Mouse (Mus musculus): ENCODE data around the gene Alkbh6. TPM values are rescaled to one million over a fixed set of nuclear protein-coding genes. Genes with fewer than 3 reads are reported as not detected.

Alkbh6 gene
- total and polyA plus RNA-seq, 3 experiments = 16.2 to 24.6 TPM; not detected in 1

GRCm38 (mm10) chr7:30327140-30327539 is 18.6 kb downstream of the Alkbh6 start:
- H3K27ac ChIP-seq (ENCODE audit: control insufficient read depth, low read depth, low read length) = no peak overlapping the region
- no peak overlapping the region for H3K9ac ChIP-seq (ENCODE audit: control insufficient read depth, low read depth, low read length, poor library complexity, severe bottlenecking)
- no peaks in the 10 kb centered on the region for H3K9me3 ChIP-seq (replicated peaks; ENCODE audit: insufficient read depth, low read length)
- H3K4me1 ChIP-seq (ENCODE audit: control insufficient read depth in 1 of 2, insufficient read depth in 2 of 2, low read length in 2 of 2) = peaks cover 0 to under 1% of the 10 kb centered on the region in 2 experiments; a peak in 1 of 4 replicates
- TF ChIP-seq CTCF (IDR thresholded peaks at IDR 0.05 in 2 of 3, conservative IDR thresholded peaks at IDR 0.05 in 1 of 3; ENCODE audit: control insufficient read depth in 1 of 3, insufficient read depth in 1 of 3, low read depth in 2 of 3, low read length in 3 of 3, poor library complexity in 1 of 3, severe bottlenecking in 1 of 3) (no peak), GATA1 (IDR thresholded peaks at IDR 0.05; ENCODE audit: low read depth, low read length) (no peak), RCOR1 (IDR thresholded peaks at IDR 0.05; ENCODE audit: low read depth, low read length) (no peak), POLR2A (IDR thresholded peaks at IDR 0.05; ENCODE audit: control insufficient read depth in 1 of 2, insufficient read depth in 1 of 2, low read depth in 1 of 2, low read length in 2 of 2, poor library complexity in 1 of 2) (no peak), MEF2A (IDR thresholded peaks at IDR 0.05; ENCODE audit: extremely low read depth, insufficient replicate concordance, low read depth, low read length, poor library complexity, severe bottlenecking) (no peak), POLR2AphosphoS2 (IDR thresholded peaks at IDR 0.05; ENCODE audit: low read length) (no peak)
- peaks cover 0 to 2% of the 10 kb centered on the region in 2 experiments; a peak in 3 of 4 replicates for H3K27me3 ChIP-seq (ENCODE audit: control insufficient read depth in 1 of 2, insufficient read depth in 2 of 2, low read length in 2 of 2)
- no peak overlapping the region for H3K4me3 ChIP-seq (ENCODE audit: control insufficient read depth in 1 of 2, insufficient read depth in 1 of 2, low read depth in 2 of 2, low read length in 2 of 2)
- H3K36me3 ChIP-seq (ENCODE audit: control insufficient read depth in 1 of 2, insufficient read depth in 2 of 2, low read length in 2 of 2) = peaks cover 0 to 6% of the 10 kb centered on the region in 2 experiments; a peak in 1 of 4 replicates
- DNase-seq (ENCODE audit: low read depth, low spot score) = no peak
- no peaks in the 10 kb centered on the region; the same call in 1 of the 2 replicates for H3K79me2 ChIP-seq (ENCODE audit: control insufficient read depth, insufficient read depth, low read length, poor library complexity)

- Histone ChIP-seq H3K9me3 (replicated peaks; ENCODE audit: insufficient read depth, low read length) (no peaks in the 10 kb centered on the region), H3K27ac (ENCODE audit: control insufficient read depth, low read depth, low read length) (no peak overlapping the region), H3K36me3 (ENCODE audit: control insufficient read depth in 1 of 2, insufficient read depth in 2 of 2, low read length in 2 of 2) (peaks cover 0 to 11% of the 10 kb centered on the region in 2 experiments; a peak in 2 of 4 replicates), H3K79me2 (ENCODE audit: control insufficient read depth, insufficient read depth, low read length, poor library complexity) (no peaks in the 10 kb centered on the region), H3K27me3 (ENCODE audit: control insufficient read depth in 1 of 2, insufficient read depth in 2 of 2, low read length in 2 of 2) (peaks cover 0 to 2% of the 10 kb centered on the region in 2 experiments; a peak in 3 of 4 replicates), H3K9ac (ENCODE audit: control insufficient read depth, low read depth, low read length, poor library complexity, severe bottlenecking) (no peak overlapping the region), H3K4me3 (ENCODE audit: control insufficient read depth in 1 of 2, insufficient read depth in 1 of 2, low read depth in 2 of 2, low read length in 2 of 2) (no peak overlapping the region), H3K4me1 (ENCODE audit: control insufficient read depth in 1 of 2, insufficient read depth in 2 of 2, low read length in 2 of 2) (peaks cover 4 to 12% of the 10 kb centered on the region in 2 experiments; a peak in 3 of 4 replicates)
- no peak for TF ChIP-seq ZC3H11A (IDR thresholded peaks at IDR 0.05; ENCODE audit: low read depth, low read length)
- no peak for TF ChIP-seq GATA1 (IDR thresholded peaks at IDR 0.05; ENCODE audit: low read depth, low read length)
- no peak for TF ChIP-seq CTCF (IDR thresholded peaks at IDR 0.05 in 2 of 3, conservative IDR thresholded peaks at IDR 0.05 in 1 of 3; ENCODE audit: control insufficient read depth in 1 of 3, insufficient read depth in 1 of 3, low read depth in 2 of 3, low read length in 3 of 3, poor library complexity in 1 of 3, severe bottlenecking in 1 of 3)
- no peak for TF ChIP-seq MAFK (IDR thresholded peaks at IDR 0.05; ENCODE audit: borderline replicate concordance, low read depth, low read length)
- TF ChIP-seq BHLHE40 (IDR thresholded peaks at IDR 0.05; ENCODE audit: borderline replicate concordance, low read depth, low read length) = no peak
- no peak for TF ChIP-seq EP300 (IDR thresholded peaks at IDR 0.05; ENCODE audit: low read depth in 1 of 2, low read length in 2 of 2)
- no peak for TF ChIP-seq UBTF (IDR thresholded peaks at IDR 0.05; ENCODE audit: borderline replicate concordance, insufficient read depth, low read depth, low read length)
- no peak for TF ChIP-seq CHD2 (IDR thresholded peaks at IDR 0.05; ENCODE audit: low read length)
- TF ChIP-seq MYC (IDR thresholded peaks at IDR 0.05; ENCODE audit: low read depth, low read length) = no peak
- no peak for TF ChIP-seq NRF1 (IDR thresholded peaks at IDR 0.05; ENCODE audit: insufficient read depth, low read depth, low read length, poor library complexity, severe bottlenecking)
- no peak for TF ChIP-seq HCFC1 (IDR thresholded peaks at IDR 0.05; ENCODE audit: low read depth, low read length)
- no peak for DNase-seq (ENCODE audit: low read depth, low spot score)
Measured at GRCm38 (mm10) chr7:30328379-30328778, 19.9 kb downstream of the Alkbh6 start.

Data from MEL (cell line).